Mouse (Mus musculus): Measurements from ENCODE around the gene Sntn. TPM values are rescaled to one million over a fixed set of nuclear protein-coding genes. Genes with fewer than 3 reads are reported as not detected.

The Sntn gene
- not detected for total RNA-seq (2021)
- long read RNA-seq, experiment 1 = 0 reads
- long read RNA-seq, experiment 2 = 0 reads

DNA sequence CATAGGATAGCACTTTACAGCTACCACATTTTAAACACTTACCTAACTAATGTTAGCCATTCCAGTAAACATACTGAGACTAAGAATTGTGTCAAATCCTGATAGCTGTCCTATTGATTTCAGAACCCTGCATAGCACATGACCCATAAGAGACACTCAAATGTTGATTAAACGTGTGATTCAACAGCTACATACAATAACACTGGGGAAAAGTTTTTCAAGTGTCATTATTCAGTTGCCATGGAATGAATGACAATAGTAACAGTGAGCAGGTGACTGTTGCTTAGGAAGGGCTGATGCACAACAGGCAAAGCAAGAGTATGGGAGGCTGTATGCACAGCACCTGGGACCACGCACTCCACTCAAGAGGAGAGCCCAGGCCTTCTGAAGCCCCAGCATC is at the start of gene Sntn:
Gene Sntn, plus strand, starts transcription at position 301 of the 400 bp plus-strand sequence.
- no peak for DNase-seq (ENCODE audit: low spot score in 2 of 2)

DNA sequence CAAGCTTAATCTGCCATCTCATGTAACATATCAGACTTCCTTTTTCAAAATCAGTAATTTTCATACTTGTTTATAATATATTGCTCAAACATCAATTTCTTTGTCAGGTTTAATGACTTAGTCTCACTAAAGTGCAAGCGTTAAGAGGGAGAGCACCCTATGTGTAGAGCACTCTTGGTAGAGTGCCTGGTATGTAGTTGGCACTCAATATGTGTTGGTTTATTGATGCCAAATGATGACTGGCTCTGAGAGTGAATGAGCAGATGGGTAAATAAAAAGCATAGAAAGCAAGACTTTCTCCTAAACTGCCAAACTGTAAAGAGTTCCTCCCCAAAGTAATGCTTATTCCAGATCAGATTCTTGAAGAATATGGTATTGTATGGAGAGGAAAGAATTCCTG is 20.8 kb upstream of the Sntn start:
- DNase-seq (ENCODE audit: low spot score in 2 of 2) = no peak

DNA sequence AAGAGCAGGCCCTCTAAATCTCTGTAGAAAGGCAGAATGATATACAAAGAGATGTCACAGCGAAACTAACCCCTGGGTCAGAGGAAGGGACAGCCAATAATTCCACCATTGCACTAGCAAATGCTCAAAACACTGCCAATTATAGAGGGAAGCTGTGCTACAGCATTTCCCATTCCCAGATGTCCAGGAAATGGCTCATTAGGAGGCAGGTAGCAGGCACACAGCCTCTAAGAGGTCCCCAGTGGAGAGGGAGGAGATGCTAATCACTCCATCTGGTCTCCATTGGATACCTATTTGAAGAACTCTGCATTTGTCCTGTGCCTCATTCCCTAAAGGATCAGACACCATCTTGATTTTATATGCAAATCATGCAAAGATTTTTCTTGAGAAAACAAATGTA is 19.6 kb upstream of the Sntn start:
- no peak for DNase-seq (ENCODE audit: low spot score in 2 of 2)

DNA sequence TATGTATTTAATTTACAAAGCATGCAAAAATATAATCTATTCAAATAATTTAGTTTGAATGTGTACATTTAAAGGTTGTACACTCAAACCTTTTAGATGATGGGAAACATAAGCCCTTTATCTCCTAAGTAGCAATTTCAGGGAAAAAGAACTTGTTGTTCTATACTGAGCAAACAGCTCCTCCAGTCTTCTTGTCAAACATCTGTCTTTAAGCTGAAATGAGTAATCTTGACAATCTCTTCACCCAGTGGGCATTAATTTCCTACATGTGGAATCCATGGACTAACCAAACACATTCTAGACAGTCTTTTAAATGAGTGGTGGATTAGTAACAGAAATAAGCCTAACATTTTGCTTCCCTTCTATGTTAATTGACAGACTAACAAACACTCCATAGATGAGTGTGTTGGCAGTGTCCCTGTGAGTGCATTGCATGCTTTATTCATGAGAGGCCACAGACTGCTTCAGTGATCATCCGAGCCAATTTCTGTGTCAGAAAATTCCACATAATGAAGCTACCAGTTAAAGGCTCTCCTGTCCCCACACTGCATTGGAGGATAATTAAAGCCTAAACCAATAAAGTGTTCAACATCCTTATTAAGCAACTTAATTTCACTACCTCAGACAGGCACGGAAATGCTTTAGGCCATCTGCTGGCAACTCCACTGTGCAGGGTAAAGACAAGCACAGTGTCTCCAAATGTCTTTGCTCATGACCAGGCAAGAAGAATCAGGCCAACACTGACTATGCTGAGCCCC is 19.0 kb upstream of the Sntn start:
- no peak for DNase-seq (ENCODE audit: low spot score in 2 of 2)

DNA sequence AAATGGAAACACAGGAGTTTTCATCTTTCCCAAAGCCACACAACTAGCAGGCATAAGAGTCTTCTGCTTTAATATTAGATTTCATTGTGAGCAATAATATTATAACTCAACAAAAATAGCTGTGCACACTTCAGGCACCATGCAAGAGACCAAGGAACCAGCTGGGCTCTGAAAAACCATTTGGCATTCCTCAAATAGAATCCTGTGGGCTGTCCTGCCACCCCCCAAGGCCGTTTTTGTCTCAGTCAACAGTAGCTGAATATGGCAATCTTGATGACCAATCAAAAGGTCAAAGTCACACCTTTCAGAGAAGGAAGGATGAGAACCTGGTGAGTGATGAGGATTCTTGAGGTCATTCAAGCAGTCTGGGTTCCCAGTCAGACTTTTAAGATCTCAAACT is 16.0 kb downstream of the Sntn start:
- DNase-seq (ENCODE audit: low spot score in 2 of 2) = peak in 1 of 2 experiments; percentile 6

DNA sequence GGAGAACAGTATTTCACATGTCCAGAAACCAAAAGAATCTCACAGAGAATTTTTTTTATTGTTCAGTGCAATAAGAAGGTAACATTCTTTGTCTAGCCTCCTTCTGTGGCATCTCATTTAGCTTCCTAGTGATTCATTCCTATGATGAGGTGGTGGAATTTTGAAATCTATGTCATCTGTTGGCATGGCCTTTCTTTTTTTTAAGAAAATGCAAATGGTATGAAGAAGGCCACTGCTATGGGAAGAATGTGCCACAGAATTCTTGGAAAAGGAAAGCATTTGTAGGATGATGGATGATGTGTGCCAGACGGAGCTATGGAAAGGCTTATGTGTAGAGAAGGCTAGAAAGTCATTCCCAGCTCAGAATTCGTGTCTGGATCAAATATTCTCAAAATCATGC is 19.8 kb downstream of the Sntn start:
- peak in 1 of 2 experiments; percentile 3 for DNase-seq (ENCODE audit: low spot score in 2 of 2)

DNA sequence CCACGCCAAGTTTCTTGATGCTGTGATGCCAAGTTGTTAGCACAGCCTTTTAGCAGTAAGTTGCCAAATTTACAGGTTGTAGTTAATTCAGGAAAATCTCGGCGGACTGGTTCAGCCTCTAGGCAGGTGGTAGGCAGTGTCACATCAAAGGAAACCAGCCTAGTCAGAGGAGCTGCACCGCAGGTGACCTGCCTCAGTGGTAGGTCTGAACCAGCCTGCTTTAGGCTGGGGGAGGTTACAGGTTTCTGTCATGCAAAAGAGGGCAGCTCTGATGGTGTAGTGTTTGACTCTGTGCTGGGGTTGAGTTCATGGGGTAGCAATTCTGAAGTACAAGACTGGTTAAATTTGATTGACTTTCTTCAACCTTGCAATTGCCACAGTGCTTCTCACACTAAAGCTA is 61.6 kb downstream of the Sntn start:
- DNase-seq (ENCODE audit: low spot score in 2 of 2) = no peak

Other genes with a start within 250 kb of the Sntn start
- not detected for gene Gm281, start 243.6 kb downstream of the Sntn start, total RNA-seq (2021)